Mouse (Mus musculus) midbrain, embryonic 14.5 days (tissue): ENCODE data around the gene Eid3. TPM values are rescaled to one million over a fixed set of nuclear protein-coding genes. Genes with fewer than 3 reads are reported as not detected.

Experiments
- ATAC-seq: fragments of 200-750 bp; cut with Nextera tagmentation; 2 replicates; pipeline ENCODE4 v1.8.0; 2017; ENCODE audit warnings: moderate number of reproducible peaks, moderate library complexity; ENCODE audit not compliant: low FRiP score, low TSS enrichment
- DNase-seq: peaks from one replicate; pipeline ENCODE4 v3.0.0-alpha.2; 2015
- H3K27ac ChIP-seq: fragments of 300-500 bp; sonication (generic); replicated peaks from 2 replicates; pipeline ENCODE4 v1.5.1; 2014; ENCODE audit warnings: mild to moderate bottlenecking, low read depth, low read length, moderate library complexity
- H3K27me3 ChIP-seq: fragments of 300-500 bp; sonication (generic); 2 replicates; pipeline ENCODE4 v1.6.1; 2014; ENCODE audit warnings: low read length, control low read depth, mixed read lengths; ENCODE audit not compliant: control insufficient read depth, insufficient read depth
- H3K36me3 ChIP-seq: fragments of 300-500 bp; sonication (generic); 2 replicates; pipeline ENCODE4 v1.6.1; 2014; ENCODE audit warnings: low read length, control low read depth; ENCODE audit not compliant: control insufficient read depth, insufficient read depth
- H3K4me1 ChIP-seq: fragments of 300-500 bp; sonication (generic); 2 replicates; pipeline ENCODE4 v1.6.1; 2014; ENCODE audit warnings: mild to moderate bottlenecking, antibody characterized with exemption, low read length, control low read depth; ENCODE audit not compliant: control insufficient read depth, insufficient read depth
- H3K4me2 ChIP-seq: fragments of 300-500 bp; sonication (generic); 2 replicates; pipeline ENCODE4 v1.6.1; 2014; ENCODE audit warnings: mild to moderate bottlenecking, low read length, moderate library complexity
- H3K4me3 ChIP-seq: fragments of 300-500 bp; sonication (generic); replicated peaks from 2 replicates; pipeline ENCODE4 v1.5.1; 2014; ENCODE audit warnings: low read depth, low read length
- H3K9ac ChIP-seq: fragments of 300-500 bp; sonication (generic); replicated peaks from 2 replicates; pipeline ENCODE4 v1.6.1; 2014; ENCODE audit warnings: mild to moderate bottlenecking, low read length, moderate library complexity
- H3K9me3 ChIP-seq: fragments of 300-500 bp; sonication (generic); 2 replicates; pipeline ENCODE4 v1.6.1; 2016; ENCODE audit warnings: low read length, control low read depth, mixed read lengths; ENCODE audit not compliant: control insufficient read depth
- WGBS: fragments of 180-500 bp; shearing (Covaris S2); extraction: QIAGEN DNeasy Blood & Tissue Kit; methylation state at CpG from one replicate; pipeline ENCODE4 v1.1.7; 2014; 5-methylcytosine and 5-hydroxymethylcytosine counted together
- polyA plus RNA-seq: library from polyadenylated mRNA; unstranded; fragments of >200 nt; fragmentation: Nextera tagmentation; extraction: Ambion mirVana; gene quantifications from 2 replicates; pipeline ENCODE4 v1.2.1, GENCODE M21; 2014

Eid3 gene
- polyA plus RNA-seq, 1 experiment from 2014 or later = 0.59 TPM

- ATAC-seq (no peak), DNase-seq (peak; percentile 24)
- no peak overlapping the region for H3K27ac ChIP-seq
Observed at GRCm38 (mm10) chr10:82893872-82894650, 27.6 kb downstream of the Eid3 start.

GRCm38 (mm10) chr10:82897936-82898335 is 31.5 kb downstream of the Eid3 start:
- H3K4me2 ChIP-seq = no peak overlapping the region

More at GRCm38 (mm10) chr10:82893872-82894650, 27.6 kb downstream of the Eid3 start:
- no peaks in the 10 kb centered on the region for H3K4me1 ChIP-seq
- no peaks in the 10 kb centered on the region for H3K27me3 ChIP-seq
- no peaks in the 10 kb centered on the region for H3K9me3 ChIP-seq
- no peak overlapping the region for H3K4me3 ChIP-seq
- no peak overlapping the region for H3K4me2 ChIP-seq
- peaks cover 84% of the 10 kb centered on the region for H3K36me3 ChIP-seq
- no peak overlapping the region for H3K9ac ChIP-seq
- 78% methylated on average over 18 of the region's 18 CpGs for WGBS

GRCm38 (mm10) chr10:82898893-82899292 is 32.5 kb downstream of the Eid3 start:
- Histone ChIP-seq H3K27ac (0 out of 2 replicates have a peak overlapping the region, but pooled peaks have one; percentile 26), H3K9me3 (no peaks in the 10 kb centered on the region), H3K4me3 (no peak overlapping the region), H3K4me1 (peaks cover 11% of the 10 kb centered on the region), H3K9ac (no peak overlapping the region), H3K36me3 (peaks cover 37% of the 10 kb centered on the region), H3K27me3 (no peaks in the 10 kb centered on the region), H3K4me2 (no peak overlapping the region)
- WGBS = 65% methylated on average over 7 of the region's 7 CpGs
- ATAC-seq (no peak), DNase-seq (no peak)

More at GRCm38 (mm10) chr10:82897936-82898335, 31.5 kb downstream of the Eid3 start:
- Histone ChIP-seq H3K9ac (no peak overlapping the region), H3K36me3 (peaks cover 46% of the 10 kb centered on the region), H3K4me3 (no peak overlapping the region), H3K27ac (no peak overlapping the region), H3K27me3 (no peaks in the 10 kb centered on the region), H3K4me1 (peaks cover 11% of the 10 kb centered on the region), H3K9me3 (no peaks in the 10 kb centered on the region)
- DNase-seq (no peak), ATAC-seq (no peak)
- WGBS = 93% methylated on average over 13 of the region's 13 CpGs

- Histone ChIP-seq H3K36me3 (peaks cover 32% of the 10 kb centered on the region), H3K27me3 (no peaks in the 10 kb centered on the region), H3K27ac (0 out of 2 replicates have a peak overlapping the region, but pooled peaks have one; percentile 32), H3K4me2 (peak overlapping the region; percentile 38), H3K4me3 (no peak overlapping the region), H3K4me1 (peaks cover 11% of the 10 kb centered on the region), H3K9me3 (no peaks in the 10 kb centered on the region), H3K9ac (no peak overlapping the region)
- ATAC-seq (peak; percentile 49), DNase-seq (peak; percentile 37)
- 44% methylated on average over 16 of the region's 16 CpGs for WGBS
Observed at GRCm38 (mm10) chr10:82899810-82900421, 33.5 kb downstream of the Eid3 start.

GRCm38 (mm10) chr10:82900546-82900945 is 34.1 kb downstream of the Eid3 start:
- 5% methylated on average over 7 of the region's 7 CpGs for WGBS
- peak overlapping the region; percentile 38 for H3K4me2 ChIP-seq
- ATAC-seq (peak; percentile 40; the same call in 1 of the 2 replicates), DNase-seq (peak; percentile 87)
- no peaks in the 10 kb centered on the region for H3K27me3 ChIP-seq
- no peak overlapping the region; the same call in 1 of the 2 replicates for H3K9ac ChIP-seq
- peaks cover 26% of the 10 kb centered on the region for H3K36me3 ChIP-seq
- no peaks in the 10 kb centered on the region for H3K9me3 ChIP-seq
- peak overlapping the region; percentile 37; the same call in 1 of the 2 replicates for H3K27ac ChIP-seq
- H3K4me1 ChIP-seq = peaks cover 11% of the 10 kb centered on the region
- H3K4me3 ChIP-seq = no peak overlapping the region

- Histone ChIP-seq H3K27ac (no peak overlapping the region), H3K4me3 (no peak overlapping the region), H3K27me3 (no peaks in the 10 kb centered on the region), H3K4me2 (no peak overlapping the region), H3K36me3 (peaks cover 17% of the 10 kb centered on the region), H3K4me1 (peaks cover 11% of the 10 kb centered on the region), H3K9ac (no peak overlapping the region), H3K9me3 (no peaks in the 10 kb centered on the region)
- DNase-seq = peak; percentile 80
- peak; percentile 54; the same call in 1 of the 2 replicates for ATAC-seq
- WGBS = 4% methylated on average over 7 of the region's 7 CpGs
Observed at GRCm38 (mm10) chr10:82901436-82901835, 35.0 kb downstream of the Eid3 start.

- DNase-seq (no peak), ATAC-seq (no peak)
- H3K4me3 ChIP-seq = no peak overlapping the region
- no peaks in the 10 kb centered on the region for H3K36me3 ChIP-seq
- H3K4me2 ChIP-seq = no peak overlapping the region
- peaks cover 4% of the 10 kb centered on the region; the same call in 1 of the 2 replicates for H3K4me1 ChIP-seq
- WGBS = 88% methylated on average over 7 of the region's 7 CpGs
- no peaks in the 10 kb centered on the region for H3K9me3 ChIP-seq
- H3K27me3 ChIP-seq = no peaks in the 10 kb centered on the region
- H3K27ac ChIP-seq = no peak overlapping the region
- H3K9ac ChIP-seq = no peak overlapping the region
Observed at GRCm38 (mm10) chr10:82908526-82908925, 42.1 kb downstream of the Eid3 start.

GRCm38 (mm10) chr10:82909382-82909781 is 43.0 kb downstream of the Eid3 start:
- no peaks in the 10 kb centered on the region for H3K9me3 ChIP-seq
- no peaks in the 10 kb centered on the region for H3K27me3 ChIP-seq
- DNase-seq (peak; percentile 89), ATAC-seq (peak; percentile 37; the same call in 1 of the 2 replicates)
- H3K36me3 ChIP-seq = no peaks in the 10 kb centered on the region
- H3K4me3 ChIP-seq = 0 out of 2 replicates have a peak overlapping the region, but pooled peaks have one; percentile 8
- no peak overlapping the region for H3K9ac ChIP-seq
- H3K4me1 ChIP-seq = peaks cover 4% of the 10 kb centered on the region; the same call in 1 of the 2 replicates
- peak overlapping the region; percentile 46 for H3K4me2 ChIP-seq
- WGBS = 12% methylated on average over 9 of the region's 9 CpGs
- no peak overlapping the region for H3K27ac ChIP-seq
